Mouse (Mus musculus): ENCODE measurements around the gene Abl2. TPM values are rescaled to one million over a fixed set of nuclear protein-coding genes. Genes with fewer than 3 reads are reported as not detected.
"Not testable (repeated sequence)": the region's sequence is repeated elsewhere in the genome, so short reads cannot be mapped to it uniquely, and the experiment has no call there.

The Abl2 gene
- total RNA-seq, 2 experiments from 2014 or later, result 24.5 to 28.7 TPM

DNA sequence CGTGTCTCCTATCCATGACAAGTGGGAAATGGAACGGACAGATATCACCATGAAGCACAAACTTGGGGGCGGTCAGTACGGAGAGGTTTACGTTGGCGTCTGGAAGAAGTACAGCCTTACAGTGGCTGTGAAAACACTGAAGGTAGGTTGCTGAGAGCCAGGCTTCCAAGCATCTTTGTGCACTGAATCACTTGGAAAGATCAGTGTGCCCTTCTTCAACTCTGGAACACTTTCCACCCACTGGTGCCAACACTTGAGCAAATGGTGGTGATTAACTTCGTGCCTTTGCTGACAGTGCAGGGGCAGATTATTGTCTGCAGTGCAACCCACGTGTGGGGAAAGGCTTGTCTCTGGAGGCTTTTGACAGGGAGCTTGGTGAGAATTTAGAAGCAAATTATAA, 71.4 kb downstream of the Abl2 start:
- no peak for DNase-seq (ENCODE audit: low spot score in 2 of 2)

- DNase-seq (ENCODE audit: low spot score in 2 of 2), result no peak
These were observed 72.4 kb downstream of the Abl2 start for GRCm38 (mm10) chr1:156630965-156631364.

GRCm38 (mm10) chr1:156633095-156633494, 74.5 kb downstream of the Abl2 start:
- no peak for DNase-seq (ENCODE audit: low spot score in 2 of 2)

GRCm38 (mm10) chr1:156635148-156635547, 76.6 kb downstream of the Abl2 start:
- no peak for DNase-seq (ENCODE audit: low spot score in 2 of 2)

GRCm38 (mm10) chr1:156639455-156639854, 80.9 kb downstream of the Abl2 start:
- no peak for DNase-seq (ENCODE audit: low spot score in 2 of 2)

- DNase-seq (ENCODE audit: low spot score in 2 of 2), result no peak
These were observed 82.0 kb downstream of the Abl2 start for GRCm38 (mm10) chr1:156640577-156640976.

DNA sequence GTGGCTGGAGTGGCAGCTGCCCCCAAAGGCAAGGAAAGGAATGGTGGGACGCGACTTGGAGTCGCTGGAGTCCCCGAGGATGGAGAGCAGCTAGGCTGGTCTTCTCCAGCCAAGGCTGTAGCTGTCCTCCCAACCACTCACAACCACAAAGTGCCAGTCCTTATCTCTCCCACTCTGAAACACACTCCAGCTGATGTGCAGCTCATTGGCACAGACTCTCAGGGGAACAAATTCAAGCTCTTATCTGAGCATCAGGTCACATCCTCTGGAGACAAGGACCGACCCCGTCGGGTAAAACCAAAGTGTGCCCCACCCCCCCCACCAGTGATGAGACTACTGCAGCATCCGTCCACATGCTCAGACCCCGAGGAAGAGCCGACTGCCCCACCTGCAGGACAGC, 83.2 kb downstream of the Abl2 start:
- no peak for DNase-seq (ENCODE audit: low spot score in 2 of 2)

DNA sequence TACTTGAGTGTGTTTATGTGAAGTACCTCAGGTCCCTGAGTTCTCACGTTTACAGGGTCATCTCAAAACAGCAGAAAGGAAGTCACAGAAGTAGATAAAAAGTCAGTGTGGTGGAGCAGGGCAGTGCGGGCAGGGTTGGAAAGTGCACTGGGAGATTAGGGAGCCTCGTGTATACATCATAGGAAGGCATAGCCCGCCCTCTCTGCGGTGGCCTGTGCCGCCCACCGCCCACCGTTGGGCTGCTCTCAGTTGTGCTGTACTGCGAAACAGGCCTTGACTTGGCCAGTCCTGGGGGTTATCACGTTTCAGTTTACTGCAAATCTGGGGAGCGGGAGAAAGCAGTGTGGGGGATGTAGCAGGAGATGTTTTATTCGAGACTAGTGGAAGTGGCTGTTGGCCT, 84.2 kb downstream of the Abl2 start:
- DNase-seq (ENCODE audit: low spot score in 2 of 2), result no peak

- no peak for DNase-seq (ENCODE audit: low spot score in 2 of 2)
These were observed 85.5 kb downstream of the Abl2 start for GRCm38 (mm10) chr1:156644061-156644460.

- no peak for DNase-seq (ENCODE audit: low spot score in 2 of 2)
These were observed 86.4 kb downstream of the Abl2 start for GRCm38 (mm10) chr1:156644780-156645523.

- no peak for DNase-seq (ENCODE audit: low spot score in 2 of 2)
These were observed 87.4 kb downstream of the Abl2 start for GRCm38 (mm10) chr1:156645971-156646370.

DNA sequence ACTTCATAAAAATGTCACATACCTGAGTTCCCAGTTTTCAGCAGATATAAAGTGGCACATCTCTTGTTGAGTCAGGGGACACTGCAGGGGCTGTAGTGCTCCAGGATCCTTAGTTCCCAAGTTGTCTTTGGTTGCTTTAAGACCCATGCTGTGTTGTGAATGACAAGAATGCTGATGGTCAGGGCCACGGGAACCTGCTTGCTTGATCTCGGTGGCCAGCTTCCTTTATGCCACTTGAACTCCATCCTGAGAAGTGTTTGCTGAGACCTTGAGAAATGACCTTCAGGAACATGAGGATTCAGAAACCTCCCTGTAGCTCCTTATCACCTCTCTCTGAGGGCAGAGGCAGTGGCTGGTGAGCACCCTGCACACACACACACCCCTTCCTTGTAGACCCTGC, 90.1 kb downstream of the Abl2 start:
- no peak for DNase-seq (ENCODE audit: low spot score in 2 of 2)

DNA sequence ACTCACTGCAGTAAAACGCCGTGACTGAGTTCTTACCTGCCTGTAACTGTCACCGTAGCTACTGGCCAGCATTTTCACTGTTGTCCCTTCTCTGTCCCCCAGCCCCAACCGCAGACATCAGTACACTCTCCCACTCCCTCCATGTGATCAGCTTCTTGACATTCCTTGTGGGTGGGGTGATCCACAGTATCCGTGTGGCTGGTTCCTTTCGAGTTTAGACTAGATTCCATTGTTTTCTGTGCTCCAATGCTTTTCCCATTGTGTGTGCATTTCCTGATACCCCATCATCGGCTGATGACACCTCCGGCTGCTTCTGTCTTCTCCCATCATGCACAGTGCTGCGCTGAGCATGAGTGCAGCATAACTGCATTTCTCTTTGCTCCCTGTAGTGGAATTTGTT, 92.0 kb downstream of the Abl2 start:
- DNase-seq (ENCODE audit: low spot score in 2 of 2), result no peak

DNA sequence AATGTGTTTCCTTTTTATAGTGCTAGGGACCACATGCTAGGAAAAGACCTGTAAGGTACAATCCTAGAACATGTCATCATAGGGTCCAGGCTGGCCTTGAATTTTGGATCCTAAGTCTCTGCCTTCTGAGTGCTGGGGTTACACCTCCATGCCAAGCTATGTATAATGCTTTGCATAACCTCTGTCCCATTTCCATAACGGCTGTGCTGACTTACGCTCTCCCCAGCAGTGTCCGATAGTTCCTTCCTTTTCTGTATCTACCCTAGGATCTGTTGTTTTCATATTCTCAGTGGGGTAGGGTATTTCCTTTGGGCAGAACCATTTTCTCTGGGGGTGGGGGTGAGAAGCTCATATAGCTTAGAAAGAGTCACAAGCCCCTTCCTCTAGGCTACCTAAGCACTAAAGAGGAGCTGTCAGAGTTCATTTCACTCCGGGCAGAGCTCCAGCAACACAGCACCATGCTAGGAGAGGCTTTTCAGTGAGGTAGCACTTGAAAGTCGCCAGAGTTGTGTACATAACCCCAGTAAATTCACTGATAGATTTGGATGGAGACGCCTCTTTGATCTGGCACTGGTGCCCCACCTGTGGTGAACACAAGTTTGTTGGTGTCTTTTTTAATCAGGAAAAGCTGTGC, 93.7 kb downstream of the Abl2 start:
- no peak for DNase-seq (ENCODE audit: low spot score in 2 of 2)

- no peak for DNase-seq (ENCODE audit: low spot score in 2 of 2)
These were observed 96.3 kb downstream of the Abl2 start for GRCm38 (mm10) chr1:156654735-156655530.

DNA sequence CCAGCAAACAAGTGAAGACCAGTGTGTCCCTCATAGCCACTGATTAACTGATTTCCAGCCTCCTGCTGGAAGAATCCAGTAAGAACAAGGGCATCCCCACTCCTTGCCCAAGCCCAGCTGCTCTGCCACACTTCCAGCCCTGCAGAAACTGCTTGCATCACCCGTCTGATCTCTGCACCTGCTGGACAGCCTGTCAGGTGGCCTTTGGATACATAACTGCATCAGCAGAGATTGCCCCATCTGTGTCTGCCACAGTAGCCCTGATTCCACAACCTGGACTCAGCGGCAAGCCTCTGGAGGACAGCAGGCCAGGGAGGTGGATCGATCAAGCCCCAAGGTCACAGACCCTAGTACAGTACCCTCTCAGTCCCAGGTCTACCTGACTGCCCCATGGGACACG, 98.9 kb downstream of the Abl2 start:
- DNase-seq (ENCODE audit: low spot score in 2 of 2), result no peak

DNA sequence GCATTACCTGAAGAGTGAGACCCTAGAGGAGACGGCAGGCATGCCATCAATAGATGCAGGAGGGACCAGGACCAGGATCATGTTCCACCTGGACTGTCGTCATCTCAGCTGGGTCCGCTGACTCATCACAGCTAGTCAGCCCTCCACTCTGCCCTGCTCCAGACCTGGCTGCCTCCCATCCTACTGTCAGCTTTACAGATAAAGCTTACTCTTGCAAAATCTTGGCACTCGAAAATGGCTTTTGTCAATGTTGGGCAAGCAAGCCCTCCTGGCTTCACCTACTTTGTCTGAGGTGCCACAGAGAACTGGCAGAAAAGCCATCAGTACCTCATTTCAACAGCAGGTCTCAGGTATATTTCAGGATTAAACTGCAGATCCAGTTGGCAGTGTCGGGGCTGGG, 100.1 kb downstream of the Abl2 start:
- DNase-seq (ENCODE audit: low spot score in 2 of 2), result no peak

- no peak for DNase-seq (ENCODE audit: low spot score in 2 of 2)
These were observed 101.5 kb downstream of the Abl2 start for GRCm38 (mm10) chr1:156659906-156660659.

- DNase-seq (ENCODE audit: low spot score in 2 of 2), result not testable (repeated sequence)
These were observed 102.2 kb downstream of the Abl2 start for GRCm38 (mm10) chr1:156660660-156661236.

GRCm38 (mm10) chr1:156665777-156666176, 107.2 kb downstream of the Abl2 start:
- DNase-seq (ENCODE audit: low spot score in 2 of 2), result no peak

All from adrenal gland, postnatal 4 days (tissue).